Mouse (Mus musculus) olfactory bulb, adult 2 months (tissue): ENCODE measurements around the gene Nprl3.

Source experiments
- CTCF ChIP-seq: fragments of 200-500 bp; IDR thresholded peaks from 2 replicates; pipeline ENCODE4 v1.5.1; 2012; ENCODE audit warnings: low read depth, mild to moderate bottlenecking, low read length, moderate library complexity; ENCODE audit not compliant: insufficient read depth
- POLR2A ChIP-seq: fragments of 200-500 bp; IDR thresholded peaks from 2 replicates; pipeline ENCODE4 v1.6.1; 2012; ENCODE audit warnings: mild to moderate bottlenecking, low read depth, low read length, moderate library complexity; ENCODE audit not compliant: insufficient read depth

DNA sequence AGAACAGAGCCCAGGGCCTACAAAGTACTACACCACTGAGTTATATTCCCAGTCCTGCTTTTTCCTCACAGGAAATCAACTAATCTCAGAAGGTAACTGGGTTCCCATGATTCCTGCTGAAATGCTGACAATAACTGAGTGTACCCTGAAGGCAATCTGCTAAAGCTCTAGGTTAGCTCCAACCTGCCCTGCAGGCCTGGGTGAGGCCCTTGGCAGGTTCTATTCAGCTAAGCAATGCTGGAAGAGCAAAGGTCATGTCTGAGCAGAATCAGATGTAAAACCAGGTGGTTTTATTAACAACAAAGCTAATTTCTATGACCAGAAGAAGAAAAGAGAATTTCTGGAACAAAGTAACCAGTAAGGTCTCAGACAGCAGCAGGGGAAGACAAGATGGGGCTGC is 26.1 kb downstream of the Nprl3 start:
- TF ChIP-seq CTCF, result no peak
- TF ChIP-seq POLR2A, result no peak
